Mouse (Mus musculus) small intestine, adult 2 months (tissue): Measurements from ENCODE around the gene Fkbp1a.

Experiments used
- CTCF ChIP-seq: fragments of 200-500 bp; IDR thresholded peaks from 2 replicates; pipeline ENCODE4 v1.5.1; 2012; ENCODE audit warnings: low read depth, mild to moderate bottlenecking, control low read depth, inconsistent platforms, low read length, moderate library complexity, mixed read lengths; ENCODE audit not compliant: insufficient replicate concordance, insufficient read length; ENCODE audit errors: extremely low read depth
- POLR2A ChIP-seq: fragments of 200-500 bp; IDR thresholded peaks from 2 replicates; pipeline ENCODE4 v1.6.1; 2012; ENCODE audit warnings: low read depth, mild to moderate bottlenecking, control low read depth, inconsistent platforms, low read length, moderate library complexity

DNA sequence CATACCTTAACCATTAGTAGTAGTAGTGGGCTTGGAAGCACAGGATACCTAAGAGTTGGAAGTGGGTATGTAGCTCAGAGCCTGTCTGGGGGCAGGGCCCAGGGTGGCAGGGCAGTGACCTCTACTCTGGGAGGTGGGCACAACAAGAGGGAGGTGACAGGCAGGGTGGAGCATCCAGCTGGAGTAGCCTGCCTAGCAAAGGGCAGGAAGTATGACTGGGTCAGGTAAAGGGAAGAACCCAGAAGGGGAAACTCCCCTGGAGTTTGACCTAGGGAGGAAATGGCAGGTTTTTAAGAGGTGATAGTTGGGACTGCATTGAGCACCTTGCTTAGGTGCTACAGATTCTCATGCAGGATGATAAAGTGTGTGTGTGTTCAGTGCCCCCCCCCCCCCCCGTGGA lies 38.7 kb downstream of the Fkbp1a start:
- TF ChIP-seq CTCF (no peak), POLR2A (no peak)
